Mouse (Mus musculus): ENCODE measurements at regions not wholly inside any gene's neighbourhood (a gene's known extent, or its start where the extent isn't known, plus 50 kb on each side); places are given as distances from the start of the nearest gene placed in this dataset.

- DNase-seq (ENCODE audit: inconsistent ontology term), result no peak
Observed at GRCm38 (mm10) chr12:109539046-109539445, 61.1 kb downstream of the Rtl1 start.

GRCm38 (mm10) chr12:109538641-109539040 is 61.5 kb downstream of the Rtl1 start:
- DNase-seq (ENCODE audit: inconsistent ontology term), result no peak

GRCm38 (mm10) chr12:109536536-109536935 is 63.6 kb downstream of the Rtl1 start:
- DNase-seq (ENCODE audit: inconsistent ontology term), result no peak

GRCm38 (mm10) chr12:109532392-109532791 is 67.7 kb downstream of the Rtl1 start:
- no peak for DNase-seq (ENCODE audit: inconsistent ontology term)

GRCm38 (mm10) chr12:109531347-109532023 is 68.6 kb downstream of the Rtl1 start:
- no peak for DNase-seq (ENCODE audit: inconsistent ontology term)

- no peak for DNase-seq (ENCODE audit: inconsistent ontology term)
Observed at GRCm38 (mm10) chr12:109530215-109531050, 69.7 kb downstream of the Rtl1 start.

- DNase-seq (ENCODE audit: inconsistent ontology term), result peak; percentile 72
Observed at GRCm38 (mm10) chr12:109529501-109529900, 70.6 kb downstream of the Rtl1 start.

GRCm38 (mm10) chr12:109528966-109529365 is 71.2 kb downstream of the Rtl1 start:
- DNase-seq (ENCODE audit: inconsistent ontology term), result no peak

- DNase-seq (ENCODE audit: inconsistent ontology term), result no peak
Observed at GRCm38 (mm10) chr12:109528263-109528545, 71.9 kb downstream of the Rtl1 start.

- DNase-seq (ENCODE audit: inconsistent ontology term), result no peak
Observed at GRCm38 (mm10) chr12:109527414-109528262, 72.5 kb downstream of the Rtl1 start.

GRCm38 (mm10) chr12:109525613-109526012 is 73.0 kb downstream of the Dlk1 start:
- DNase-seq (ENCODE audit: inconsistent ontology term), result no peak

- DNase-seq (ENCODE audit: inconsistent ontology term), result no peak
Observed at GRCm38 (mm10) chr12:109521199-109521780, 68.7 kb downstream of the Dlk1 start.

- DNase-seq (ENCODE audit: inconsistent ontology term), result no peak
Observed at GRCm38 (mm10) chr12:109520414-109520813, 67.8 kb downstream of the Dlk1 start.

- DNase-seq (ENCODE audit: inconsistent ontology term), result no peak
Observed at GRCm38 (mm10) chr12:109519838-109520237, 67.2 kb downstream of the Dlk1 start.

- no peak for DNase-seq (ENCODE audit: inconsistent ontology term)
Observed at GRCm38 (mm10) chr12:109518413-109519021, 65.9 kb downstream of the Dlk1 start.

GRCm38 (mm10) chr12:109517764-109518163 is 65.1 kb downstream of the Dlk1 start:
- DNase-seq (ENCODE audit: inconsistent ontology term), result no peak

GRCm38 (mm10) chr12:109516961-109517360 is 64.3 kb downstream of the Dlk1 start:
- no peak for DNase-seq (ENCODE audit: inconsistent ontology term)

GRCm38 (mm10) chr12:109514292-109514818 is 61.7 kb downstream of the Dlk1 start:
- no peak for DNase-seq (ENCODE audit: inconsistent ontology term)
